Mouse (Mus musculus): ENCODE data around the gene Fibcd1.
A peak's percentile ranks its signal among the peaks of the same experiment; 100 is the strongest.

Fibcd1 gene

GRCm38 (mm10) chr2:31810444-31810843 lies 35.4 kb downstream of the Fibcd1 start, which contains the start of gene Qrfp:
Gene Qrfp (minus strand): TSS chr2:31810580.
- DNase-seq, result no peak

DNA sequence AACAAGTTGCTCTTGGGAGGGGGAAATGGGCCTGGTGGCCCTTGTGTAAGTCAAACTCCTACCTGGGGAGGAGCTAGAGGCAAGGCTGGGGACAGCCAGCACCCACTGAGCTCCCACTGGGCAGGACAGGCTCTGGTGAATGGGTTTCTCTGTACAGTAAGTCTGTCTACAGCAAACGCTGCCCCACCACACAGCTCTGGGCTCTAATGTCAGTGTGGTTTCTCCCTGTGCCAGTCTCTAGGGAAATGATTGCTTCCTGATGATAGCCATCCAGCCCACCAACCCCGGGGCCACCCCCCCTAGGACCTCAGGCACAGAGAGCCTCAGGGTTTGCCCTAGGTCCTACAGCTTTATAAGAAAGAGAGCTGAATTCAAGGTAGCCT lies 36.5 kb downstream of the Fibcd1 start:
- DNase-seq, result no peak

DNA sequence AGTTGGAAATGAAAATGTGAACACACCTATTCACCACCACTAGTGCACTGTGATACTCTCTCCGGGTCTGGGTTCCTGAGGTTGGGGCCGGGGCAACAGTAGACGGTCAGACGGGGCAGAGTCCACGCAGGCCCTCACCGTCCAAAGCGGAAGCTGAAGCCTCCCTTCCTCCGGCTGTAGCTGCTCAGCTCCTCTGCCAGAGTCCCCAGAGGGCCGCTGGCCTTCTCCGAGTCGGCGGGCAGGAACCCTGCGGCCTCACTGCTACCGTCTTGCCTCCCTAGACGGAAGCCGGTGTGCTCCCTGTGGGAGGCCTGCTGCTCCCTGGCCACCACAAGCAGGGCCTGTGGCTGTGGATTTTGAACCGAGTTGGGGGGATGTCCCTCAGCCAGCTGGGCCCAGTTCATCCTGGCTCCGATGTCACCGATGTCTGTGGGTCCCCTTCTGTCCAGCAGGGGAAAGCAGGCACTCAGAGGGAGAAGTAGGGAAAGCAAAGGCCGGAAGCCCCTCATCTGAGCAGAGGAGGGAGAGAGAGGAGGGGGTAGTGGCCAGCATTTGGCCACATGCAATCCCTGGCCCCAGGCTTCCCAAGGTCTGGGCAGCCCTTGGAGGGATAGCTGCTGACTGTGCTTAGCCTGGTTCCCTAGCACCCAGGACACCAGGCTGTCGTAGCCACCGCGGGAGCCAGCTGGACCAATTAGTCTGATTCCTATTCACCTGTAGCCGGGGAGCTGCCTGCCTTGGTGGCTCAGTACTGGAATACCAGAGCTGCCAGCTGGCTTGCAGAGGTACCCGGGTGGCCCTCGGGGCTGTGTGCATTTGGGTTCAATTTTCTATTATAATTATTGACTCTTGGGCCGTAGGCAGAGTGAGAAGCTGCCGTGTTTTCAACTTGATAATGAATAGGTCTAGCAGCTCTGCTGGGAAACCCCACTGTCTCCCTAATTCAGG lies 37.1 kb downstream of the Fibcd1 start:
- DNase-seq, result no peak

DNA sequence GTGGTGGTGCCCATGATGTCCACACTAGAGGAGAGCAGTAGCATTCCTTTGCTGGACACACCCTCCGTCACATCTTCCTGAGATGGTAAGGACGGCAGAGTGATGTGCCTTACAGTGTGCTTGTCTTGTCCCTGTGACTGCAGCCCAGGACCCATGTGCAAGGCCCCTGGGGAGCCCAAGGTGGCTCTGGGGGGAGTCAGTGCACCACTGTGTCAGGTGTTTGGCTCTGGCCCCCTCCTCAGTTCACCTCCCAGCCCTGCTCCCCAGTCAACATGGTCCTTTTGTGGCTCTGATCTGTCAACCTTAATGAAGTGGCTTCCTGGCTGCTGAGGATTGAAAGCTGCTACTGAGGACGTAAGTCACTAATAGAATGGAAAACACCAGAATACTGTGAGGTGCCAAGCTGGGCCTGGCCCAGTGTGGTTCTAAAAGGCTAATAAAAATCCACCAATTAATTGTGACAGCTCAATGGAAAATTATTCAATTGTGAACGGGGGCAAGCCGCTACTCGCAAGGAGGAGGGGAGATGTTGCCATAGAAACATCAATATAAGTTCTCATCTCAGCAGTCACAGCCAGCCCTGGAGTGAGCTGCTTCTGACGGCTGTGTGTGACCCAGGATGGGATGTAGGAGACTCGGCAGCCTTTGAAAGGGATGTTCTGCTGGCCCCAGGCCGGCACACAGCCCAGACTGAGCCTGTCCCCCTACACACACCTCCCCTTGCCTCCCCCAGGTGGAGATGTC lies 39.0 kb downstream of the Fibcd1 start:
- DNase-seq, result no peak

- DNase-seq, result no peak
Measured at GRCm38 (mm10) chr2:31803480-31803879, 42.3 kb downstream of the Fibcd1 start.

DNA sequence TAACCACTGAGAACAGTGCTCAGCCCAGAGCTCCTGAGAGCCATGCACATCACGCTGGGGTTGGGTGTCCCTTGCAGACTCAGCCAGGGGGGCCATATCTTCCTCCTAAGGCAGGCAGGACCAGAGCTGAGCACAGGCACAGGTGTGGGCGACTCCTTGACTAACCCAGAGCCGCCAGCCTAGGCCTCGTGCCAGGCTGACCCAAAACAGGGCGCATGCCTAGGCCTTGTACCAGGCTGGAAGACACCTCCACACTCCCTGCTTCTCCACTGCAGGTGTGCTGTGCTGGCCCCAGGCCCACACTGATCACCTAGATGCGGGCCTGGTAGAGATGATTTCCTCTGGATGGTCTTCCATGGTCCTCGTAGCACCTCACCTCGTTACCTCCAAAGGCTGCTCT lies 43.0 kb downstream of the Fibcd1 start:
- no peak for DNase-seq

- no peak for DNase-seq
Measured at GRCm38 (mm10) chr2:31801416-31801815, 44.4 kb downstream of the Fibcd1 start.

DNA sequence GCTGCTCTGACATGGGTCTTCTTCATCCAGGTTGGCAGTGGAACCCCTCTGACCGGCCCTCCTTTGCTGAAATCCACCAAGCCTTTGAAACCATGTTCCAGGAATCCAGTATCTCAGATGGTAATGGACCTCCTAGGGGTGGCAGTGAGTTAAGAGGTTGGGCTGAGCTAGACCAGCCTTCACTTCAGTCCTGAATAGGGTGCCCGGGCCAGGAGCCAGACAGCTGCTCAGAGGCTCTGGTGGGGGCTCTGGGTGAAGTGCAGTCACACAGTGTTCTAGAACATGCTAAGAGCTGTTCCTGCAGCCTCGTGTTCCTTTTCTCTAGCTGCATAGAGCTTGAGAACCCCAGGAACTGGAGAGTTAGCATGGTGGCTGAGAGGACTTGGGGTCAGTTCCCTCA lies 48.9 kb downstream of the Fibcd1 start:
- DNase-seq, result no peak

- DNase-seq, result no peak
Measured at GRCm38 (mm10) chr2:31792611-31793010, 53.2 kb downstream of the Fibcd1 start.

DNA sequence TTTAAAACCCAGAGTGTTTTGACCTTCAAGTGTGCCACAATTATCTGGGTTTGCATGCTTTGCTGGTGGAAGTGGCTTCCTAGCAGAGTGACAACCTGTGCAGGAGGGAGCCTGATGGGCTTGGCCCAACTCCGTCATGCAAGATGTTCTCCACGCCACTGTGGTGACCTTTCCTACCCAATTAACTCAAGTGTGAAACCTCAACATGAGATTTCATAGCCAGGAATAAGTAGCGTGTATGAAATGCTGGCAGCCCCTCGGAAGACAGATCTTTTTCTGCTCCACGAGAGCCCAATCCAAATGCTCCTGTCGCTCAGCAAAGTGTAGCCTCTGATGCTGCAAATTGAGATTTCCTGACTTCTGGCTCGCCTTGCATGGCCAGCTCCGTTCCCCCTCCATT lies 54.5 kb downstream of the Fibcd1 start:
- no peak for DNase-seq

GRCm38 (mm10) chr2:31790728-31791251 lies 55.0 kb downstream of the Fibcd1 start:
- no peak for DNase-seq

- no peak for DNase-seq
Measured at GRCm38 (mm10) chr2:31789215-31789614, 56.6 kb downstream of the Fibcd1 start.

DNA sequence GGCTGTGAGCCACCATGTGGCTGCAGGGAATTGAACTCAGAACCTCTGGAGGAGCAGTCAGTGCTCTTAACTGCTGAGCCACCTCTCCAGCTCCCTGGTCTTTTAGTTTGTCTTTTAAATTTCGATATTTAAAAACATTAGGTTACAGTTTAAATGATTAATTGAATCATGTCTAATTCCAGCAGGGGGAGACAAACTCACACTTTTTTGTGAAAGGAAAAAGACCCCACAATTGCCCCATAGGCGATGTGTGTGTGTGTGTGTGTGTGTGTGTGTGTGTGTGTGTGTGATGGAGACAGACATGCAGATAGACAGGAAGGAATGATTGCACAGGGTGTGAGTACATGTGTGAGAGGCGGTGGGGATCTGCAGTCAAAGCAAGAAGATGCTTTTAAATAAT lies 57.6 kb downstream of the Fibcd1 start:
- no peak for DNase-seq

DNA sequence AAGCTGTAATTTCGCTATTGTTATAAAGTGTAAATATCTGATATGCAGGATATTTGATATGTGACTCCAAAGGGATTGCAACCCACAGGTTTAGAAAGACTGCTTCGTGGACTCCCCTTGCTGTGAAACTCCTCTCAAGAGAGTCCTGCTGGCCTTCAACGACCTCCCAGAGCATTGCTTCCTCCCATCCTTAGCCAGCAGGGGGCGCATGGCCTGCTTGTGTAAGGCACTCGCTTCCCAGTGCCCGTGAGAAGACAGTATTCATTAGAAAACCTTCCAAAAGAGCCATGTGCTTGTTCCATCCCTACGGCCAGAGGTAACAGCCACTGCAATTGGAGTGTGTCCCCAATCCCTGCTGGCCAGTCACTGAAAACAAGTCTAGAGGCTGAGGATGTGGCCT lies 58.8 kb downstream of the Fibcd1 start:
- DNase-seq, result peak; percentile 71 to 74

DNA sequence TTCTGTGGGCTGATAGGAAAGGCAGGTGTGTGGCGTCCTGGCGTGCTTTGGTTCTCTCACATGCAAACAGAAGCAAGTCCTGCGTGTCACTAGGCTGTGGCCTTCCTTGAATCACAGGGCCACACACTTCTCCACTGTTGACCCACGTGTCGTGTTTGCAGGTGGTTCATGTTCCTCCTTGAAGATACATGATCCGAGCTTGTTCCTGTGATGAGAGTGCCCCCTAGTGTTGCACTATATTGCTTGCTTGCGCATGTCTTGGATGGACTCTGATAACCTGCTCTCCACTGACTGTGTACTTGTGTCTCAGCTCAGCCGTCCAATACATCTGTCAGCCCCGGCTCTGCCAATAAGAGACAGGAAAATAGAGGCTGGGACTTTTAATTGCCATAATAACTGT lies 60.7 kb downstream of the Fibcd1 start:
- DNase-seq, result peak; percentile 69 to 72

- no peak for DNase-seq
Measured at GRCm38 (mm10) chr2:31782958-31783602, 62.7 kb downstream of the Fibcd1 start.

- no peak for DNase-seq
Measured at GRCm38 (mm10) chr2:31779258-31779657, 66.5 kb downstream of the Fibcd1 start.

GRCm38 (mm10) chr2:31776479-31776878 lies 69.3 kb downstream of the Fibcd1 start:
- no peak for DNase-seq

- peak; percentile 34 to 58 for DNase-seq
Measured at GRCm38 (mm10) chr2:31770781-31771441, 74.9 kb downstream of the Fibcd1 start.

GRCm38 (mm10) chr2:31769631-31770111 lies 76.1 kb downstream of the Fibcd1 start:
- no peak for DNase-seq

DNA sequence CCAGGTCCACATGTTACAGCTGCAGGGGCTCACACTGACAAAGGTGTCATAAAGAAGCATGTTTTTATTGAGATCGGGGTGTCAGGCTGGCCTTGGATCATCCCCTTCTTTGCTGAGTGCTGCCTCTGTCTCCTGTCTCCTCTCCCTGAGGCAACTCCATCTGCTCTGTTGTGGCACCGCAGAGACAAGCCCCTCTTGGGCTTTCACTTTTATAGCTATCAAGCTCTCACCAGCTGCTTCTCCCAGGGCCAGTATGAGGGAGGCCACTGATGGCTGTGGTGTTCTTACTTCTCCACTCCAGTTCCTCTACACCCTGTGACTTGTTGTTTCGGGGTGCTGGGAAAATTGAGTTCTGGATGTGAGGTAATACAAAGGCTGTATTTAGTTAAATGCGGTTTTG lies 76.7 kb downstream of the Fibcd1 start:
- no peak for DNase-seq

DNA sequence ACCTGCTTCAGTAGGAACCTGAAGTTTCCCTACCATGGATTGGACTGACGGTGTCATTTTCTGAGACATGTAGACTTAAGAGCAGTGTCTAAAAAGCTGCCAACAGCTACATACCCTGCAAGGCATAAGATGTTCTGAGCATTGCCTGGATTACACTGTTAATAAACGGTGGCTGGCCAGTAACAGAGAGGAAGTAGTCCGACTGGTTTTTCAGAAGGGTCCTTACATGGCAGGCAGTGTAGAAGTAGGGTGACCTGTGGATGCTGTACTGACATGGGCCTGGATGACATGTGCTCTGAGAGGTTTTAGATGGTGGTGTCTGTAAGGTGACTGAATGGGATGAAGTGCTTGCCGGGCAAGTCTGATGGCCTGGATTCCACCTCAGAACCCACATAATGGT lies 78.0 kb downstream of the Fibcd1 start:
- no peak for DNase-seq
